Mouse (Mus musculus): Measurements from ENCODE around the gene Bckdhb. TPM values are rescaled to one million over a fixed set of nuclear protein-coding genes. Genes with fewer than 3 reads are reported as not detected.
"Not testable (repeated sequence)": the region's sequence is repeated elsewhere in the genome, so short reads cannot be mapped to it uniquely, and the experiment has no call there.

Gene Bckdhb
- 10 to 100 TPM; 29.8 to 34.7 TPM for total RNA-seq (2021)

DNA sequence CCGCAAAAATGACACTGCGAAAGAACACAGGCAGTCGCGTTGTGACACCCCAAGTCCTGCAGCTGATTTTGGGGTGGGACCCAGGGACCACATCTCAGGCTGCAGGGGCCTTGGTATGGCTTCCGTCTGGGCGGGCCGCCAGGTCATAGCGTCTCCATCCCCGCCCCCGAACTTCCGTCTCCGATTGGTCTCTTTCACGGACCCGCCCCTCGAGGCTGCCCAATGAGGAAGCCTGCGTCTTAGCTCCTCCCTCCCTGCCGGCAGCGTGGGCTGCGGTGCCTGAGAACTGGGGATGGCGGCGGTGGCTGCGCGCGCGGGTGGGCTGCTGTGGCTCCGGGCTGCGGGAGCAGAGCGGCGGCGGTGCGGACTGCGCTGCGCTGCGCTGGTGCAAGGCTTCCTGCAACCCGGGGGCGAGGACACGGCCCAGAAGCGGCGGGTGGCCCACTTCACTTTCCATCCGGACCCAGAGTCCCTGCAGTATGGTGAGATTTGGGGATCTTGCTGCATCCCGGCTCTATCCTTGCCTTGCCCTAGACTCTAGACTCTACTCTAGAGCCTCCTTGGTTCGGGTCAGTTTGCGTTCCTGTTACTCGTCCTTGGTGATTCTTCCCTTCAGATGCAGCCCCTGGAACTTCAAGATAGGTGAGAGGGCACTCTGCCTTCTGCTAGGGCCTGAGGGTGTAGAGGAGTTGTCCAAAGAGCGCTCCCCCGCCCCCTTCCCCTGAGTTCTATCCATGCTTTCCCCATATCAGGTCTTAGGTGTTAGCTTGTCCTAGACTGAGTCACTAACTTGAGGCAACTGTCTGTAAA is at the start of gene Bckdhb:
Bckdhb (plus strand) TSS at position 268 of the 810 bp plus-strand sequence.
- DNase-seq (ENCODE audit: extremely low spot score in 1 of 2, low spot score in 2 of 2), result peak; percentile 98 to 99
- intact Hi-C loops (cut with DNase I), result no loop called here

DNA sequence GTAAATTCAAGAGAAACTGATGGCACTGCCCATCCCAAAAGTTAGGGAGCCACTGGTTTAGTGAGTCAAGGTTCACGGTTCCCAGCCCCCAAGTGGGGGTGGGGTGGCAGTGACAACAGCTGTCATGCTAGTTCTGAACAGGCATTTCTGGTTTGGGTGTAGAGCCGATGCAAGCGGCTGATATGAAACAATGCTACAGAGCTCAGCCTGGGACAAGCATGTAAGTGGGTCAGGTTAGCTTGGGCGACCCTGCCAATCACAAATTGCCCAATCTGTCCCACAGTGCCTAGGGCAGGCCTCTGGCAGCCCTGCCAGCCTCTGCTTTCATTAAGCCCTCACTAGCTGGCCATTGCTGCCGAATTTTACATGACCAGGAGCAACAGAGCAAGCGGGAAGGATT is 42.8 kb upstream of the Bckdhb start:
- DNase-seq (ENCODE audit: extremely low spot score in 1 of 2, low spot score in 2 of 2), result no peak
- intact Hi-C loops (cut with DNase I), result no loop called here

DNA sequence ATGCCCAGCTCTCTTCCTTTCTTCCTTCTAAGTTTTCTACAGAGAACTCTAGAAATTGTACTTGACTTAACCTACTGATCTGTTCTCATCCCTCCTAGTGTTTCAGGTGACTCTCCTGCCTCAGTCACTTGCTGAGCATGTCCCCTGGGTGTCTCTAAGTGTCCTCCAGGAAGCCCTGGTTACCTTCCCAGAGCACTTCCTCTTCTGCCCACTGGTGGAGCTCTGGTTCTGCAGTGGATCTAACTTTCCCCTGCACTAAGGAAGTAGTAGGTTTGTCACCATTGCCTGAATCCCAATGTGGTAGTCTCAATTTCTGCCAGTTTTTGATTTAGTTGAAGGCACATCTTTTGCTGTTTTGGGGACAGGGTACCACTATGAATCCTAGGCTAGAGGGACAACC is 38.8 kb upstream of the Bckdhb start:
- intact Hi-C loops (cut with DNase I), result no loop called here
- DNase-seq (ENCODE audit: extremely low spot score in 1 of 2, low spot score in 2 of 2), result no peak

DNA sequence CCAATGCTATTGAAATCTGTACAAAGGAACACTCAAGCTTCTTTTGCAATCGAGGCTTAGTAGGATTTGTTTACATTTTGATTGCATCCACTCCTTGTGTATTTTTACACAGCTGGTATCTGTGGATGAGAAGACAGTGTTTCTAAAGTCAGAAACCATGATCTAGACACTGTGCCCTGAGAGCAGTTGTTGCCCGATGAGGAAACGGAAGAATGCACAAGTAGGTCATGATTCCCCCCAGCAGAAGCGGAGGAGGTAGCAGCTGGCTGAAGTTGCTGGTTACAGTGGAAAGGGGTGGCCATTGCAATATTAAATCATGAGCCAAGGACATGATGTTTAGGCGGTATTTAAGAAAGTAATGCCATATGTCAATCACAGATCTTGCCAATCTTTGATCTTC is 36.7 kb upstream of the Bckdhb start:
- DNase-seq (ENCODE audit: extremely low spot score in 1 of 2, low spot score in 2 of 2), result no peak
- intact Hi-C loops (cut with DNase I), result no loop called here

DNA sequence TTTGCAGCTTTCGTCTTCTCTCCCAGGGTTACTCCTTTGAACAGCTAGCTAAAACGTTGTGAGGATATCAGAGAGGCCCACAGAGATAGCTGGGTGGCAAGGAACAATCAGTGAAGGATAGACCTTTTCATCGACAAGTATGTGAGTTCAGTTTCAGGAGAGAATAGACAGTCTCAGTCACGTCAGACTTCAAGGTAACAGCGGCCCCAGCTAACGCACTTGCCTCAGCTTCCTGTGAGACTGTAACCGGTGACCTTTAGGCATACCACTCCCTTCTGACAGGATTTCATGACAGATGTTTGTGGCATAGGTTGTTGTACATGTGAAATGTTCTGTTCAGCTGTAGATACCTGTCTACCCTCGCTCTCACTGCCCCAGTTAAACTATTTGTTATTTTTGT is 31.9 kb upstream of the Bckdhb start:
- intact Hi-C loops (cut with DNase I), result no loop called here

DNA sequence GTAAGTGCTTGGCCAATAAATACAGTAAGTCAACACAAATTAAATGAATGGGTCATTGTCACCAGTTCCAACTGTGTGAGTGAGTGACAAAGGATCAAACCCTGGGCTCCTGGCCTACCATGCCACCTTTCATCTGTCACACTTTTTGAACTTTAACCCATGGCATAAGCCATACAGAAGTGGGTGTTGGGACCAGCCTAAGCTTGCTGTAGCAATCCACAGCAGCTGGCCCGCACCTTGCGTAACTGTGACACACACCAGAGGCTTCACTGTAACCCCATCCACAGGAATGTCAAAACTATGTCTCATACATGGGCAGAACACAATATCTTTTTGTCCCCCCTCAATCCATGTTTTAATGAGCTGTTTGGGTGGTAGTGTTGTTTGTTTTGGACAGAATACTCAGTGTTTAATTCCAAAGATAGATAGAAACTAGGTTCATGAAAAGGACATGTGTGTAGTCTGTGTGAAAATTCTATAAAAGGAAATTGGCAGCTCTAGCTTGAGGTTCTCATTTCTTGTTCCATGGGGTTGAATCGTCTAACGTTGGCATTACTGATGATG is 31.1 kb upstream of the Bckdhb start:
- DNase-seq (ENCODE audit: extremely low spot score in 1 of 2, low spot score in 2 of 2), result no peak
- intact Hi-C loops (cut with DNase I), result no loop called here

More for the DNA sequence above, 31.9 kb upstream of the Bckdhb start:
- DNase-seq (ENCODE audit: extremely low spot score in 1 of 2, low spot score in 2 of 2), result no peak

DNA sequence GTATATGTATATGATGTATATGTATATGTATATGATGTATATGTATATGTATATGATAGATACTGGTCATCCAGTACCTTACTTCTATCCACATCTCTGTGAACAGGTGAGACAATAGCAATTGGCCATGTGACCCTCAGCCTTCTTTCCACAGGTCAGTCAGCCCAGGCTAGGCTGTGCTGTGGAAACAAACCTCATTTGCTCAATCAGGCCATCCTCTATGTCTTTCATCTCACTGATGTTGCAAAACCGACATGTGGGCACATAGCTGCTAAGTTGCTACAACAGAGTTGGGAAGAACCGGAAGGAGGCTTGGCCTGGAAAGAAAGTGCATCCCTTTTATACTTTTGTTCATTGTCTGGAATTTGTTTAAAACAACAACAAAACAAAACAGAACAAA is 22.9 kb upstream of the Bckdhb start:
- intact Hi-C loops (cut with DNase I), result no loop called here
- no peak for DNase-seq (ENCODE audit: extremely low spot score in 1 of 2, low spot score in 2 of 2)

DNA sequence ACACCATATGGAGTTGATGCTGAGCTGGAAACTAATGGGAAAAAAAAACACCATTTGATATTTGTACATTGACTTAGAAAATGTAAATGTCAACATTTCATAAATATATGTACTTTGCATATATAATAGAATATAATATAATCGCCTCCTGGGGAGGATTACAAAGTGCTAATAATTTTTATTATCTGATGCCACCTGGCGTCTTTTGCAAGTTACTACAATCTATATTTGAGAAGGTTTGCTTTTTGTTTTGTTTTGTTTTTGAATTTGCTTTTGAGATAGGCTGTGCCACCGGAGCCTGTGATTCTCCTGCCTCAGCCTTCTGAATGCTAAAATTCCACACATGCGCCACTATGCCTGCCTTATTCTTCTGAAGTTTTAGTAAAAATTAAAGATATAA is 19.1 kb upstream of the Bckdhb start:
- DNase-seq (ENCODE audit: extremely low spot score in 1 of 2, low spot score in 2 of 2), result no peak

DNA sequence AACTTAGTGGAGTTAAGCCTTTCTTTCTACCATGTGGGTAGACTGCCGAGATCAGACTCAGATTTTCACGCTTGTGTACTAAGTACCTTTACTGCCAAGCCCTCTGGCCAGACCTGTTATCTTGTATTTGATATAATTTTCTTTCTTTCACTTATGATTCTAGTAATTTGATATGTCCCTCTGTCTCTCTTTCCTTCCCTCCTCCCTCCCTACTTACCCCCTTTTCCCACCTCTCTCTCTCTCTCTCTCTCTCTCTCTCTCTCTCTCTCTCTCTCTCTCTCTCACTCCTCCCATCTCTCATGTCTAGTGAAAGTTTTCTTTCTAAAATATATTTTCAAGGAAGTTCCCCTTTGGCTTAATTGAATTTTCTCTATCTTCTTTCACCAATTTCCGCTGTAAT is 17.9 kb upstream of the Bckdhb start:
- intact Hi-C loops (cut with DNase I), result loop anchor here (5.0 kb wide), 1 partner anchor 100 kb away; the partner anchor contains the start of gene Elovl4
- no peak for DNase-seq (ENCODE audit: extremely low spot score in 1 of 2, low spot score in 2 of 2)

More for the DNA sequence above, 19.1 kb upstream of the Bckdhb start:
- intact Hi-C loops (cut with DNase I), result loop anchor here (5.0 kb wide), 1 partner anchor 99 kb away; the partner anchor contains the start of gene Elovl4

DNA sequence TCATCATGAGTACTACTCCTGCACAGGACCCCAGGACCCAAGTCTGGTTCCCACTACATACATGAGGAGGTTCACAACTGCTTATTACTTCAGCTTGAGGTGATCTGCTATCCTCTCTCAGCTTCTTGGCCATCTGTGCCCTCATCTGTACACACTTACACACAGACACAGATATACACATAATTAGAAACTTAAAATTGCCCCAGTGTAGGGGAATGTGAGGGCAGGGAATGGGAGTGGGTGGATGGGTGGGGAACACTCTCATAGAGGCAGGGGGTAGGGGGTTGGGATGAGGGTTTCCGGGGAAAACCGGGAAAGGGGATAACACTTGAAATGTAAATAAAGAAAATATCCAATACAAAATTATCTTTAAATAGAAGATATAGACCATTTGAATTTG is 15.1 kb upstream of the Bckdhb start:
- intact Hi-C loops (cut with DNase I), result loop anchor here (5.0 kb wide), 1 partner anchor 103 kb away; the partner anchor contains the start of gene Elovl4
- no peak for DNase-seq (ENCODE audit: extremely low spot score in 1 of 2, low spot score in 2 of 2)

DNA sequence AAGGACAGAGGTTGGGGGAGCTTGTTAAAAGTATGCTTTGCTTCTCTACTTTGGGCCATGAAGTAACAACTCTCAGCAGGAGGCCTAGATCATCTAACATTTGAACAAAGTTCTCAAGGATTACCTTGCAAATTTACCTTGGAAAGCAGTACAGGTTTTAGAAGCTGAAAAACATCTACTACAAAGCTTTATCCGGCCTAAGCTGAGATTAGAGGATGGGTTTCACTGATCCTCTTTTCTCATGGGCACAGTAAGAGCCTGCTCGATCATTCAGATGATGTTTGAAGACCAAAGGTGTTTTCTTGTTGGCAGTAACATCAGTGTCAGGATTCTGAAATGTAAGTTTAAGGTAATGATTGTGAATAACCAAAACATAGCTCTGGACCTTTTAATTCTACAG is 14.0 kb upstream of the Bckdhb start:
- intact Hi-C loops (cut with DNase I), result no loop called here
- no peak for DNase-seq (ENCODE audit: extremely low spot score in 1 of 2, low spot score in 2 of 2)

DNA sequence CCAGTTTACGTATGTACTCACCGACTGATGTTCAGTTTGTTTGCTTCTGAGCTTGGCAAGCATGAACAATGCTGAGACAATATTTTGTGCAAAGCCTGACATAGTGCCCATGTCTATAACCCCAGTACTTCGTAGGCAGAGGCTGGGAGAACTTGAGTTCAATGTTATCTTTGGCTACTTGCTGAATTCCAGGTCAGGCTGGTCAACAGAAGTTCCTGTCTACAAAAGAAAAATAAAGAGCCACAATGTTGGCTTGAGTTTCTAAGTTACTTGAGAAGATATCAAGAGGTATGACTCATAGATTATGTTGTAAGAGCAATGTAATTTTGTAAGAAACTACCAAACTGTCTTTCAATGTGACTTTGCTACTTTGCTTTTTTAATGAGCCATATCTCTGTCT is 2.9 kb upstream of the Bckdhb start:
- no peak for DNase-seq (ENCODE audit: extremely low spot score in 1 of 2, low spot score in 2 of 2)
- intact Hi-C loops (cut with DNase I), result no loop called here

DNA sequence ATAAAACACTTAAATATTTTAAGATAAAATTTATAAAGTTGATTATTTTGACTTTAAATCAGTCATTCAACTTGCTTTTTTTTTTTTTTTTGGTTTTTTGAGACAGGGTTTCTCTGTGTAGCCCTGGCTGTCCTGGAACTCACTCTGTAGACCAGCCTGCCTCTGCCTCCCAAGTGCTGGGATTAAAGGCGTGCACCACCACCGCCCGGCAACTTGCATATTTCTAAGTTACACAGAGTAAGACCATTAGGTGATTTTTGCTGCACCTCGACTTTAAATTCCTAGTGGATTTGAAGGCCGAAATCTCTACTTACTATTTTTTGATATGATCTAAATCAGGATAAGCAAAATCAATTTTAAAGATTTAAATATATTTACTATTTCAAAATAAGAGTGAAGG is 589 bp upstream of the Bckdhb start:
- DNase-seq (ENCODE audit: extremely low spot score in 1 of 2, low spot score in 2 of 2), result peak in 1 of 2 experiments; percentile 10
- intact Hi-C loops (cut with DNase I), result no loop called here

DNA sequence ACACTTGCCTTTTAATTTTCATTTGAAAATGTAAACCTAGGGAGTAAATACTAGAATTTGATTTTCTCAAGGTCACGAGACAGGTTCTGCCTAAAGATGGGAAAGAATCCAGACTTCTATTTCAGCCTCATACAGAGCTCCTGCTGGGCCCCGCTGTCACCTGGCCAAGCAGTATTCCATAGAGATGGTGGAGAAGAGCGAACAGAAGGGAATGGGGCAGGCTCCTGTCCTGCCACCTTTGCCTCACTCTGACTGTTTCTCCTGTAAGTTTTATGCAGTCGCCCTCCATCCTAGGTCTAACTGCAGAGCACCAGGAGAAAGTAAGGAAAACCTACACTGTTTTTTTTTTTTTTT is 720 bp downstream of the Bckdhb start:
- intact Hi-C loops (cut with DNase I), result no loop called here
- DNase-seq (ENCODE audit: extremely low spot score in 1 of 2, low spot score in 2 of 2), result no peak

DNA sequence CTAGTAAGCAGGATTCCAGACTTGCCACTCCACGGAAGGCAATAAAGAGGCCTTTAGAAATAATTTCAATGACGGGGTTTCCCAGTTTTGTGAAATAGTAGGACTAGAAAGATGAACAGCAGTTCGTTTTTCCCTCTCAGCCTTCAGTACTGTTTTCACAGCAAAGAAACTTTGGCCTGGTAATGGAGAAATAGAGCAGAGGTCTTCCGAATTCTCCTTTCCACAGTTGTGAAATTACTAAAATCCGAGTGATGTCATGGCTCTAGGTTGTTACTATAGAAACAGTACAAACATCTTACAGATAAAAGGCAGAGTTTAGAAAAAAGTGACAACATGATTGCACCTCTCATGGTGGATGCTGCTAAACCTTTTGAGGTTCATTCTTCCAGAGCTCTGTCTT is 1.4 kb downstream of the Bckdhb start:
- DNase-seq (ENCODE audit: extremely low spot score in 1 of 2, low spot score in 2 of 2), result no peak
- intact Hi-C loops (cut with DNase I), result no loop called here

DNA sequence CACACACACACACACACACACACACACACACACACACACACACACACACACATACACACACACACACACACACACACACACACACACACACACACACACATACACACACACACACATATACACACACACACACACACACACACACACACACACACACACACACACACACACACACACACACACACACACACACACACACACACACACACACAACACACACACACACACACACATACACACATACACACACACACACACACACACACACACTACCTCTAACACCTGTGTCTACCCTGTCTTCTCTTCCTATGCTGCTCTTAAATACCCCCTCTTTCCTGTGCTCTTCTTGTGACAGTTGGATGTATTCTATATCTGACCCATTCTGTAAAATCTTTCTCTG is 14.6 kb downstream of the Bckdhb start:
- DNase-seq (ENCODE audit: extremely low spot score in 1 of 2, low spot score in 2 of 2); intact Hi-C loops (cut with DNase I): not testable (repeated sequence)

DNA sequence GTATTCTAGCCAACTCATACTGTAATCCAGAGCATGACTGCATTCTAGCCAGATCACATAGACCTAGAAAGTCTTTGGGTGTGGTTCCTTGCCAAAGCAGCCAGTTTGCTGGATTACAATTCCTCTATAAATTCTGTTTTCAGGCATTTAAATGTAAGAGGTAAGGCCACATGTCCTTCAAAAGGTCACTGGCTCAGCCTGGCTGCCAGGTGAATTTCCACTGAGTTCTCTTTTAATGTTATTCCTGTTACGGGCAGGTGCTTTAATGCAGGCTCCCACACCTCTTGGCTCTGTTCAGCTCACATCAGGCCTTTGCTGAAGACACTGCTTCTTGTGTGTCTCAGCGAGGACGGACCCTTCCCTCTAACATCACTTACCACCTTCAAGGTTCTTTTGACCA is 15.1 kb downstream of the Bckdhb start:
- DNase-seq (ENCODE audit: extremely low spot score in 1 of 2, low spot score in 2 of 2), result no peak
- intact Hi-C loops (cut with DNase I), result no loop called here

DNA sequence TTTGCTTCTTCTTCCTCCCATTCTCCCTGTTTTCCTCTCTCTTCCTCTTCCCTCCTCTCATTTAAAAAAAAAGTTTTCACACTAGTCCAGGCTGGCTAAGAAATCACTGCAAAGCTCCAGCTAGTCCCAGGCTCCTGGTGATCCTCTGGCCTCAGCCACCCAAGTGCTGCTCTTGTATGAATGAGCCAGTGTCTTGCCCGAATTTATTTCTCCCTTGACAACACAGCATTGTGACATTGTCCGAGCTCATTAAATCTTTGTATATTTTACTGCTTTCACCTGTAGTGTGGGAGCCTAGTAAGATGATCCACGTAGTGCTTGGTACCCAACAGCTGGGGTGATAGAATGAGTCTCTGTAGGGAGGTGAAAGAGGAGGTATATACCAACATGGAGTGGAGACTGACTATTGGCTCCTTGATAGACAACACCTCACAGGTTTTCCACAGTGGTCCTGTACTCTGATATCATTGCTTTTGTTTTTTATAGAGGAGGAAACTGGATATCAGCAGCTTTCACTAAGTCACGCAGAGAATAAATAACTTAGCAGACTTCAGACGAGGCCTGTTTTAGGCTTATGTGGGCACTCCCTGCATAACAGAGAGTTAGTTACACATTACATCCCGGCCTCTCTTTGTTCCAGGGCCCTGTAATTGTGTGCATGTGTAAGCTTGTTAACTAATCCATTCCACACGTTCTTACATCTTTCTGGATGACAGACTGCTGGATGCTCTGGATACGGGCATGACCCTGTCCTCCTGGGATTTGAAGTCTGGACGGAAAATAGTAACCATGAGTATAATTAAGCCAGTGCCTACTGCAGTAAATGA is 15.8 kb downstream of the Bckdhb start:
- intact Hi-C loops (cut with DNase I), result no loop called here
- DNase-seq (ENCODE audit: extremely low spot score in 1 of 2, low spot score in 2 of 2), result no peak

DNA sequence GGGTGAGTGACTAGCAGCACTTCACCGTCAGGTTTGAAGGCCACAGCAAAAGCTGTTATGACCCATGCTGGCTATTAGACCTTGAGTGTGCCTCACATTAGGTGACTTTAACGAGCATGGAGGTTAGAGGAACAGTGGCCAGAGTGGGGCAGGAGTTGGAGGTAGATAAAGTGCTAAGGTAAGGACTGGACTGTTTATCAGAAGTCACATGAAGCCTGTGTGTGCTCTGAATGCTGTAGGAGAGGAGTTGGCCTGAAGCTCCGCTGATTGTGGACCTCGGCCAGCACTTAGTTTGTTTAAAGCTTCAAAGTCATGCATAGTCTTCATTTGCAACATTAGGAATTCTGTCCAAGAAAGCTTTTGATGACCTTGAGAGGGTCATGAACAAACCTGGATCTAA is 26.4 kb downstream of the Bckdhb start:
- intact Hi-C loops (cut with DNase I), result no loop called here
- DNase-seq (ENCODE audit: extremely low spot score in 1 of 2, low spot score in 2 of 2), result no peak

All from left cerebral cortex, postnatal 10 days (tissue).